Mouse (Mus musculus) MEL (cell line): Measurements from ENCODE around the gene Parva. TPM values are rescaled to one million over a fixed set of nuclear protein-coding genes. Genes with fewer than 3 reads are reported as not detected.

Experiments
- DNase-seq: peaks from one replicate; pipeline ENCODE4 v3.0.0; 2011; ENCODE audit warnings: low read depth, low spot score
- H3K27ac ChIP-seq: 2 replicates; pipeline ENCODE4 v1.5.1; 2012; ENCODE audit warnings: low read depth, mild to moderate bottlenecking, control low read depth, low read length, moderate library complexity; ENCODE audit not compliant: control insufficient read depth
- H3K27me3 ChIP-seq, 2 experiments: fragments of 150-350 bp in 1 of 2; sonication (generic) in 1 of 2; 2 replicates each; pipeline ENCODE4 v1.6.1; 2012; ENCODE audit warnings: low read length in 2 of 2, mild to moderate bottlenecking in 2 of 2, improper control_type of control experiment in 1 of 2, moderate library complexity in 1 of 2; ENCODE audit not compliant: insufficient read depth in 2 of 2, control insufficient read depth in 1 of 2
- H3K36me3 ChIP-seq, 2 experiments: 2 replicates each; pipeline ENCODE4 v1.6.1; 2012 to 2014; ENCODE audit warnings: low read length in 2 of 2, improper control_type of control experiment in 1 of 2, inconsistent platforms in 1 of 2, mild to moderate bottlenecking in 1 of 2; ENCODE audit not compliant: insufficient read depth in 2 of 2, control insufficient read depth in 1 of 2
- H3K4me1 ChIP-seq, 2 experiments: fragments of 150-350 bp in 1 of 2; sonication (generic) in 1 of 2; 2 replicates each; pipeline ENCODE4 v1.6.1; 2012; ENCODE audit warnings: low read length in 2 of 2, improper control_type of control experiment in 1 of 2, mild to moderate bottlenecking in 1 of 2; ENCODE audit not compliant: insufficient read depth in 2 of 2, control insufficient read depth in 1 of 2
- H3K4me3 ChIP-seq, 2 experiments: fragments of 150-350 bp in 1 of 2; sonication (generic) in 1 of 2; 2 replicates each; pipeline ENCODE4 v1.5.1; 2012; ENCODE audit warnings: low read depth in 2 of 2, low read length in 2 of 2, mild to moderate bottlenecking in 2 of 2, moderate library complexity in 2 of 2, control low read depth in 1 of 2, improper control_type of control experiment in 1 of 2; ENCODE audit not compliant: control insufficient read depth in 1 of 2, insufficient read depth in 1 of 2
- H3K79me2 ChIP-seq: 2 replicates; pipeline ENCODE4 v1.6.1; 2012; ENCODE audit warnings: mild to moderate bottlenecking, low read length, moderate library complexity; ENCODE audit not compliant: control insufficient read depth, poor library complexity, insufficient read depth
- H3K9ac ChIP-seq: 2 replicates; pipeline ENCODE4 v1.6.1; 2012; ENCODE audit warnings: low read depth, mild to moderate bottlenecking, control low read depth, low read length, moderate library complexity; ENCODE audit not compliant: control insufficient read depth, poor library complexity, severe bottlenecking
- H3K9me3 ChIP-seq: fragments of 150-350 bp; sonication (generic); replicated peaks from 2 replicates; pipeline ENCODE4 v1.6.1; 2012; ENCODE audit warnings: mild to moderate bottlenecking, low read length, improper control_type of control experiment, moderate library complexity; ENCODE audit not compliant: insufficient read depth
- CHD1 ChIP-seq: IDR thresholded peaks from 2 replicates; pipeline ENCODE4 v1.6.1; 2012; ENCODE audit warnings: low read depth, mild to moderate bottlenecking, inconsistent platforms, low read length, improper control_type of control experiment
- CHD2 ChIP-seq: IDR thresholded peaks from 2 replicates; pipeline ENCODE4 v1.6.1; 2011; ENCODE audit warnings: low read length, improper control_type of control experiment
- E2F4 ChIP-seq: IDR thresholded peaks from 2 replicates; pipeline ENCODE4 v1.6.1; 2011; ENCODE audit warnings: low read depth, low read length, improper control_type of control experiment, borderline replicate concordance
- ELF1 ChIP-seq: IDR thresholded peaks from 2 replicates; pipeline ENCODE4 v1.6.1; 2014; ENCODE audit warnings: low read depth, mild to moderate bottlenecking, inconsistent platforms, low read length, improper control_type of control experiment, moderate library complexity
- EP300 ChIP-seq, 2 experiments: IDR thresholded peaks; 2 replicates each; pipeline ENCODE4 v1.6.1; 2011; ENCODE audit warnings: improper control_type of control experiment in 2 of 2, low read length in 2 of 2, low read depth in 1 of 2, mild to moderate bottlenecking in 1 of 2
- JUND ChIP-seq: IDR thresholded peaks from 2 replicates; pipeline ENCODE4 v1.6.1; 2011; ENCODE audit warnings: low read depth, mild to moderate bottlenecking, improper control_type of control experiment, low read length
- MAX ChIP-seq: IDR thresholded peaks from 2 replicates; pipeline ENCODE4 v1.6.1; 2011; ENCODE audit warnings: low read length, improper control_type of control experiment
- MAZ ChIP-seq: IDR thresholded peaks from 2 replicates; pipeline ENCODE4 v1.6.1; 2012; ENCODE audit warnings: low read depth, mild to moderate bottlenecking, inconsistent platforms, low read length, improper control_type of control experiment
- MYB ChIP-seq: IDR thresholded peaks from 2 replicates; pipeline ENCODE4 v1.6.1; 2011; ENCODE audit warnings: mild to moderate bottlenecking, low read depth, low read length, improper control_type of control experiment
- NRF1 ChIP-seq: IDR thresholded peaks from 2 replicates; pipeline ENCODE4 v1.6.1; 2014; ENCODE audit warnings: low read depth, mild to moderate bottlenecking, inconsistent platforms, low read length, improper control_type of control experiment, moderate library complexity; ENCODE audit not compliant: poor library complexity, insufficient read depth, severe bottlenecking
- POLR2AphosphoS2 ChIP-seq: IDR thresholded peaks from 2 replicates; pipeline ENCODE4 v1.6.1; 2011; ENCODE audit warnings: low read length, improper control_type of control experiment
- RAD21 ChIP-seq: IDR thresholded peaks from 2 replicates; pipeline ENCODE4 v1.6.1; 2011; ENCODE audit warnings: mild to moderate bottlenecking, low read depth, low read length, improper control_type of control experiment
- RCOR1 ChIP-seq: IDR thresholded peaks from 2 replicates; pipeline ENCODE4 v1.6.1; 2012; ENCODE audit warnings: low read depth, mild to moderate bottlenecking, inconsistent platforms, low read length, improper control_type of control experiment
- SMC3 ChIP-seq: IDR thresholded peaks from 2 replicates; pipeline ENCODE4 v1.6.1; 2011; ENCODE audit warnings: low read depth, low read length, improper control_type of control experiment
- TAL1 ChIP-seq: IDR thresholded peaks from 2 replicates; pipeline ENCODE4 v1.6.1; 2012; ENCODE audit warnings: mild to moderate bottlenecking, inconsistent platforms, low read length, moderate library complexity, mixed read lengths
- TBP ChIP-seq: IDR thresholded peaks from 2 replicates; pipeline ENCODE4 v1.8.0; 2011; ENCODE audit warnings: low read depth, low read length, improper control_type of control experiment
- TCF12 ChIP-seq: IDR thresholded peaks from 2 replicates; pipeline ENCODE4 v1.6.1; 2014; ENCODE audit warnings: low read depth, mild to moderate bottlenecking, inconsistent platforms, low read length, improper control_type of control experiment, moderate library complexity
- UBTF ChIP-seq: IDR thresholded peaks from 2 replicates; pipeline ENCODE4 v1.6.1; 2012; ENCODE audit warnings: low read depth, mild to moderate bottlenecking, inconsistent platforms, low read length, improper control_type of control experiment, moderate library complexity, borderline replicate concordance; ENCODE audit not compliant: insufficient read depth
- USF1 ChIP-seq: IDR thresholded peaks from 2 replicates; pipeline ENCODE4 v1.6.1; 2014; ENCODE audit warnings: low read depth, mild to moderate bottlenecking, inconsistent platforms, low read length, improper control_type of control experiment, moderate library complexity
- ZMIZ1 ChIP-seq: IDR thresholded peaks from 2 replicates; pipeline ENCODE4 v1.6.1; 2012; ENCODE audit warnings: low read depth, mild to moderate bottlenecking, inconsistent platforms, low read length, improper control_type of control experiment, moderate library complexity
- ZNF384 ChIP-seq: IDR thresholded peaks from 2 replicates; pipeline ENCODE4 v1.6.1; 2012; ENCODE audit warnings: low read depth, mild to moderate bottlenecking, inconsistent platforms, low read length, improper control_type of control experiment
- polyA plus RNA-seq, 2 experiments: library from polyadenylated mRNA; stranded (reverse) in 1 of 2; unstranded in 1 of 2; fragments of >175 nt in 1 of 2; fragments of >200 nt in 1 of 2; gene quantifications; 2 replicates each; pipeline versions ENCODE4 v1.2.1 to v1.2.4; 2012; ENCODE audit warnings: low replicate concordance in 2 of 2, low read depth in 1 of 2; ENCODE audit not compliant: insufficient read length in 2 of 2, insufficient read depth in 1 of 2, missing spikeins in 1 of 2
- total RNA-seq: library from RNA; depleted of rRNA; stranded (reverse); fragments of 300-350 nt; gene quantifications from 2 replicates; pipeline ENCODE4 v1.2.3, GENCODE M21; 2012

Gene Parva
- total and polyA plus RNA-seq, 3 experiments: not detected

- no peaks in the 10 kb centered on the region for H3K27me3 ChIP-seq
- H3K27ac ChIP-seq: no peak overlapping the region
- no peak overlapping the region for H3K4me3 ChIP-seq
- no peak for TF ChIP-seq RCOR1
- TF ChIP-seq EP300 (IDR thresholded peaks at IDR 0.05; ENCODE audit: low read depth in 1 of 2, low read length in 2 of 2): no peak
- no peak for TF ChIP-seq CHD1
- TF ChIP-seq UBTF: no peak
- no peak for TF ChIP-seq TBP
- TF ChIP-seq NRF1: no peak
- TF ChIP-seq ZNF384: no peak
- TF ChIP-seq SMC3: no peak
- no peak for TF ChIP-seq TAL1
- TF ChIP-seq CHD2: no peak
- TF ChIP-seq MAX: no peak
- no peak for TF ChIP-seq RAD21
- H3K36me3 ChIP-seq: no peaks in the 10 kb centered on the region
- no peaks in the 10 kb centered on the region for H3K4me1 ChIP-seq
- DNase-seq: no peak
- H3K9ac ChIP-seq: no peak overlapping the region
- no peaks in the 10 kb centered on the region for H3K79me2 ChIP-seq
- no peaks in the 10 kb centered on the region for H3K9me3 ChIP-seq
Measured at GRCm38 (mm10) chr7:112405061-112405460, 22.2 kb upstream of the Parva start.

- DNase-seq: no peak
- no peaks in the 10 kb centered on the region for H3K27me3 ChIP-seq
- H3K27ac ChIP-seq: no peak overlapping the region
- no peaks in the 10 kb centered on the region for H3K79me2 ChIP-seq
- H3K36me3 ChIP-seq: no peaks in the 10 kb centered on the region
- no peak overlapping the region for H3K4me3 ChIP-seq
- H3K9ac ChIP-seq: no peak overlapping the region
- no peaks in the 10 kb centered on the region for H3K9me3 ChIP-seq
- H3K4me1 ChIP-seq: no peaks in the 10 kb centered on the region
- TF ChIP-seq POLR2AphosphoS2 (no peak), MAX (no peak), TBP (no peak), ELF1 (no peak), E2F4 (no peak), MYB (no peak), TCF12 (no peak), MAZ (no peak), ZMIZ1 (no peak), USF1 (no peak), SMC3 (no peak), JUND (no peak), CHD1 (no peak)
Measured at GRCm38 (mm10) chr7:112405578-112405977, 21.7 kb upstream of the Parva start.
